Mouse (Mus musculus) left cerebral cortex, adult 2 months (tissue): ENCODE results near the gene Gabrb1. TPM values are rescaled to one million over a fixed set of nuclear protein-coding genes. Genes with fewer than 3 reads are reported as not detected.

Experiments used
- DNase-seq, 2 experiments: peaks; one replicate each; pipeline ENCODE4 v3.0.0; 2021 to 2022; ENCODE audit warnings: low spot score in 2 of 2, mixed read lengths in 1 of 2; ENCODE audit errors: extremely low spot score in 1 of 2
- H3K27ac ChIP-seq: fragments of 200-600 bp; 2 replicates; pipeline ENCODE4 v1.8.1; 2022
- H3K4me3 ChIP-seq: fragments of 200-600 bp; 2 replicates; pipeline ENCODE4 v1.8.1; 2022
- CTCF ChIP-seq: fragments of 200-600 bp; IDR thresholded peaks from 2 replicates; pipeline ENCODE4 v1.8.1; 2022; ENCODE audit warnings: antibody characterized with exemption, mild to moderate bottlenecking, moderate library complexity
- intact Hi-C: fragments of 180-260 bp; cut with DNase I; formaldehyde crosslinking; loops from one replicate; pipeline ENCODE4 v1.15.1; 2025
- long read RNA-seq, 2 experiments: library from polyadenylated mRNA; stranded (forward); transcript quantifications; one replicate each; pipeline ENCODE4 v2.0.0; 2021; ENCODE audit warnings: borderline mapping rate in 2 of 2
- total RNA-seq, 2 experiments: library from RNA; stranded (reverse); gene quantifications; 2 replicates each; pipeline ENCODE4 v1.2.3; 2021

The Gabrb1 gene
- 10 to 100 TPM; 92.5 to 95.1 TPM for total RNA-seq
- long read RNA-seq, experiment 1, full-length matches to known transcripts: 27 of 41 reads
- long read RNA-seq, experiment 1, partial matches to known transcripts: 8 of 41 reads
- long read RNA-seq, experiment 1, other reads (novel, unspliced or antisense): 6 of 41 reads
- long read RNA-seq, experiment 2, full-length matches to known transcripts: 26 of 40 reads
- long read RNA-seq, experiment 2, partial matches to known transcripts: 5 of 40 reads
- long read RNA-seq, experiment 2, other reads (novel, unspliced or antisense): 9 of 40 reads

GRCm38 (mm10) chr5:71657482-71658114 is at the start of gene Gabrb1:
Gene Gabrb1, plus strand, starts transcription at chr5:71658113.
- Histone ChIP-seq H3K27ac (peak within 1 kb of the TSS; percentile 86), H3K4me3 (peak within 1 kb of the TSS; percentile 67)
- intact Hi-C loops: loop anchor here (2.0 to 5.0 kb wide), 4 partner anchors 45 to 435 kb away; no protein-coding TSS in a partner anchor
- DNase-seq: peak; percentile 65 to 73
- TF ChIP-seq CTCF: no peak

DNA sequence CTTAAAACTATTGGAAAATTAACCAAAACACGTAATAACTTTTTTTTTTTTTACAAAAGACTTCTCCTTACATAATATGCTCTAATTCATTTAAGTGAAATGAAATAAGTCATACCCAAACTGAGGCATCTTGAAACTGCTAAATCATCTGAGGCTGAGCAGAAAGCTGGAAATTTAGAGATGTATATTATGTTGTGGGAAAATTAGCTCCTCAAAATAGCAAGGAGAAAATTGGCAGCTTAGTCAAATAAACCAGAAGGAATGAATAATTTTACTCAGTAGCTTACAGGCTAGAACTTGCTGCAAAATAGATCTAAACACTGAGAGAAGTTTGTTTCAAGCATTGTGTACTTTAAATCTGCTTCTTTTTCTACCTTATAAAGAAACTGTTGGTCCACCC is 49.2 kb upstream of the Gabrb1 start:
- intact Hi-C loops: no loop called here
- Histone ChIP-seq H3K4me3 (no peak overlapping the region), H3K27ac (peak overlapping the region; percentile 63; the same call in 1 of the 2 replicates)
- no peak for TF ChIP-seq CTCF
- no peak for DNase-seq

DNA sequence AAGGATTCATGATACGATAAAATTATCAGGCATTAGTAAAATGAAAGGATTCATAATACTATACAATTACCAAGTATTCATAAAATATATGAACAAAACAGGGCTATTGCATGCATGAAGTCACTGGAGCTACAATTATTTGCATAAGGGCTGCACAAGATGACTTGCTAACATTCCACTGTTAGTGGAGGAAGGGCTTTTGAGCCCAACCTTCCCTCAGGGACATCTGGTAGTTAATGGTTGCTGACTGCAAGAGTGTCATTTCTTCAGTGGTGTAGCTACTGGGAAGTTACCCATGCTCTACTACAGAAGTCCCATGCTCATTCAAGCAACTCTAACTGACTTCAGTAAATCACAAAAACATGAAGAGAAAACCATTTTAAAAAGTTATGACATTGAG is 43.6 kb upstream of the Gabrb1 start:
- no peak overlapping the region for H3K4me3 ChIP-seq
- intact Hi-C loops: no loop called here
- TF ChIP-seq CTCF: no peak
- DNase-seq: no peak
- H3K27ac ChIP-seq: no peak overlapping the region

DNA sequence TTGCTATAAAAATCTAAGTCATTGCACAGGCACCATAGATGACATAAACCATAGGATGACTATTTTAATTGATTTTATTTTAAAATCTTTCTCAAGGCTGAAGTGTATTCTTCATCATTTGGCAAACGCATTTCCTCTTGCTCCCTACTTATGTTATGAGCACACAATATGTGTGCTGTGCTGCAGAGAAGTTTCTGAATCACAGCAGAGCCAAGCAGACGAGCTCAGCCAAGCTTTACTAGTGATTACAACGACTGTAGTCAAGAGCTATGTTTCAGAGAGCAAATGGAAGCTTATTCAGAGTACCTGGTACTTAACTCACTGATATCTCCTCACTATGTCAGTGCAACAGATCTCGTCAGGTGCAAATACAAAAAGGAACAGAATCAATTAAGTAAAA is 41.2 kb upstream of the Gabrb1 start:
- H3K27ac ChIP-seq: no peak overlapping the region
- no peak overlapping the region for H3K4me3 ChIP-seq
- DNase-seq: no peak
- TF ChIP-seq CTCF: no peak
- intact Hi-C loops: no loop called here

GRCm38 (mm10) chr5:71627820-71628219 is 30.1 kb upstream of the Gabrb1 start:
- Histone ChIP-seq H3K4me3 (no peak overlapping the region), H3K27ac (no peak overlapping the region)
- intact Hi-C loops: no loop called here
- DNase-seq: no peak
- TF ChIP-seq CTCF: no peak

DNA sequence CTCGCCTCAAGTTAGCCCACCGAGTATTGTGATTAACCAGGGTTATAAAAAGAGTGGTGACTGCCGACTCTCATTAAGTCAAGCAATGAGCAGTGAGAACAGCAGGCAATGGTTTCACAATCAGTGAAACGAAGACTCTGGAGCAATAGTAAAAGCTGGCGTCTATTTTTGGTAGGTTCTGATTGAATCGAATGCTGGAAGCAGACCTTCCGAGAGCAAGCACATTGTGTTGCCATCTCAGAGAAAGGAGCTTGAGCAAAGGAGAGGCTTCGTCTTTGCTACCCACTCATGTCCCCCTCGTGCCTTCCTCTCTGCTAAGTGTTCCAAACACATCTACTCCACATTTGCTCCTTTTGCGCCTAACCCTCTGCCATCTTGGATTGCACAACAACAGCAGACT is 18.1 kb upstream of the Gabrb1 start:
- intact Hi-C loops: no loop called here
- TF ChIP-seq CTCF: no peak
- H3K27ac ChIP-seq: no peak overlapping the region
- no peak overlapping the region for H3K4me3 ChIP-seq
- no peak for DNase-seq

- no peak for DNase-seq
- H3K27ac ChIP-seq: 0 out of 2 replicates have a peak overlapping the region, but pooled peaks have one; percentile 37
- no peak overlapping the region for H3K4me3 ChIP-seq
- intact Hi-C loops: no loop called here
- TF ChIP-seq CTCF: no peak
These were observed 9.8 kb upstream of the Gabrb1 start for GRCm38 (mm10) chr5:71648108-71648507.

DNA sequence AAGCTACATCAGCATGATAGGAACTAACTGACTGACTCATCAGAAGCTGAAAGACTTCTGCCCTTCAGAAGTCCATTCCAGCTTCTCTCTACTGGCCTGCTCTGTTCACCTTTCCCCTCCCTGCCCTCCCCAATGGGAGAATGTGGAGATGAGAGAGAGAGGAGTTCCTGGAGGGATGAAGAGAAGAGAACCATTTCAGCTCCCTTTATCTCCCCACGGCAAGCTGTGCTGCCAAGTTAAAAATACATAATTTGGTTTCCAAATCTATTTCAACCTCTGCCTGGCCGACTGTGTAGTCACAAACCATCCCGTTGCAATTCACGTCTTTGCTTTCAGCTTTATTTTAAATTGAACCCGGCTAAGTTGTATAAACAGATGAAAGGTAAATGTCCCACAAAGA is 3.9 kb upstream of the Gabrb1 start:
- H3K27ac ChIP-seq: peak overlapping the region; percentile 47; the same call in 1 of the 2 replicates
- intact Hi-C loops: no loop called here
- DNase-seq: no peak
- no peak for TF ChIP-seq CTCF
- H3K4me3 ChIP-seq: peak overlapping the region; percentile 19; the same call in 1 of the 2 replicates

DNA sequence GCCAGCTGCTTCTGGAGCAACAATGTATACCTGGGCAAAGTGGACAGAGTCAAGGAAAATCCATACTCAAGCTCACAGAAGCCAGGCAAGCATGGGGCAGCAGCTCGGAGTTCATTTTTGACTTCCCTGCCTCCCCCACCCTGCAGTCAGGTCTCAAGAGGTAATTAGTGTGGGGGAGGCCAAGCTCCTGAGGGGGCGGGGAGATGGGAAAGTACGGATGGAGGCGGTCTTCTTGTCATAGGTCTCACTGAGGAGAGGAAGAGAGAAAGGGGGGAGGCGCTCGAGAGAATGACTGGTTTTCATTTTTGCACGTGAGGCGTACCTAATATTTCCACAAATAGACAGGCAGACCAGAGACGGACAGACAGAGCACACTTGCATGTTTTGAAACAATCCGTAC is 1.1 kb upstream of the Gabrb1 start:
- peak; percentile 46 to 62 for DNase-seq
- H3K4me3 ChIP-seq: peak overlapping the region; percentile 67
- TF ChIP-seq CTCF: no peak
- peak overlapping the region; percentile 86 for H3K27ac ChIP-seq
- intact Hi-C loops: loop anchor here (2.0 to 5.0 kb wide), 4 partner anchors 46 to 436 kb away; no protein-coding TSS in a partner anchor

DNA sequence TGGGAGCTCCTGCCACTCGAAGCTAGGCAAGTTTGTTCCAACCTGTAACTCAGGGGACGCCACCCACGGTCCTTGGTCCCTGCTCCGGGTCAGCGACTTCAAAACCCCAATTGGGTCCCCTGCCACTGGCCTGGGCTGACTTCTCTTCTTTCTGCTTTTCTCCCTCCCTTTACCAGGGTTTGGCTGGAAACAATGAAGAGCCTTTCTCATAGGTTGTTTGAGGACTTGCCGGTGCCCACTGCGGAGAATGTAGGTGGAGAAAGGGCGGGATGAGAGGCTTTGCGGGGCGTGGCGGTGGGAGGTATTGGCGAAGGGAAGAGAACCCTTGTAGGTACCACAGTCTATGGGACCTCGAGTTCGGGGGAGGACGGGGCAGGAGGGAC is 193 bp downstream of the Gabrb1 start, which contains the start of gene Gabra4:
Gene Gabra4 (minus strand): TSS at position 194 of the 383 bp plus-strand sequence.
- intact Hi-C loops: loop anchor here (5.0 kb wide), 3 partner anchors 44 to 434 kb away; no protein-coding TSS in a partner anchor
- H3K27ac ChIP-seq: peak within 1 kb of the TSS; percentile 86
- H3K4me3 ChIP-seq: peak within 1 kb of the TSS; percentile 67
- TF ChIP-seq CTCF: no peak
- DNase-seq: peak; percentile 34 to 39

DNA sequence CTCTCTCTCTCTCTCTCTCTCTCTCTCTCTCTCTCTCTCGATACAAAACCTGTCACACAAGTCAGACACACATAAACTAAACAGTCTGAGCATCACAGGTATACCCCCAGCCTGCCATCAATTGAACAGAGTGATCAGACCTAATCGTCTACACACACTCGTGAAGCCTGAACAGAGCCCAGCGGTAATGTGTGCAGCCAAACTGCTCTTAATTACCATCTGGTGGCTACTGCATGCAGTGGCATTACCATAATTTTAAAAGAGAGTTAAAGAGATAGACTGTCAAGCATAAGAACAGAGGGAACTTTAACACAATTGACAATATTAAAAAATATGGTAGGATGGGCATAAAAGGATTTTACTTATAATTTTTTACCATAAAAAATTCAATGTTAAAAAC is 7.7 kb downstream of the Gabrb1 start:
- TF ChIP-seq CTCF: peak; percentile 51
- no peak for DNase-seq
- no peak overlapping the region for H3K4me3 ChIP-seq
- intact Hi-C loops: loop anchor here (2.0 kb wide), 1 partner anchor 163 kb away; no protein-coding TSS in a partner anchor
- no peak overlapping the region for H3K27ac ChIP-seq
